Mouse (Mus musculus) midbrain, embryonic 15.5 days (tissue): Measurements from ENCODE around the gene Slc7a5. TPM values are rescaled to one million over a fixed set of nuclear protein-coding genes. Genes with fewer than 3 reads are reported as not detected.
A peak's percentile ranks its signal among the peaks of the same experiment; 100 is the strongest.

Source experiments
- ATAC-seq: fragments of 200-750 bp; cut with Nextera tagmentation; replicated peaks from 2 replicates; pipeline ENCODE4 v1.8.0; 2017; ENCODE audit warnings: moderate TSS enrichment
- H3K27ac ChIP-seq: fragments of 300-500 bp; sonication (generic); 2 replicates; pipeline ENCODE4 v1.5.1; 2015; ENCODE audit warnings: mild to moderate bottlenecking, inconsistent platforms
- H3K27me3 ChIP-seq: fragments of 300-500 bp; sonication (generic); replicated peaks from 2 replicates; pipeline ENCODE4 v1.6.1; 2015; ENCODE audit warnings: inconsistent platforms
- H3K36me3 ChIP-seq: fragments of 300-500 bp; sonication (generic); replicated peaks from 2 replicates; pipeline ENCODE4 v1.6.1; 2015; ENCODE audit warnings: inconsistent platforms
- H3K4me1 ChIP-seq: fragments of 300-500 bp; sonication (generic); 2 replicates; pipeline ENCODE4 v1.6.1; 2015; ENCODE audit warnings: inconsistent platforms
- H3K4me2 ChIP-seq: fragments of 300-500 bp; sonication (generic); 2 replicates; pipeline ENCODE4 v1.6.1; 2015; ENCODE audit warnings: inconsistent platforms, mild to moderate bottlenecking, moderate library complexity
- H3K4me3 ChIP-seq: fragments of 300-500 bp; sonication (generic); 2 replicates; pipeline ENCODE4 v1.5.1; 2015; ENCODE audit warnings: mild to moderate bottlenecking, inconsistent platforms
- H3K9ac ChIP-seq: fragments of 300-500 bp; sonication (generic); 2 replicates; pipeline ENCODE4 v1.6.1; 2015; ENCODE audit warnings: mild to moderate bottlenecking, inconsistent platforms
- H3K9me3 ChIP-seq: fragments of 300-500 bp; sonication (generic); 2 replicates; pipeline ENCODE4 v1.6.1; 2016; ENCODE audit warnings: inconsistent platforms
- WGBS: fragments of 180-500 bp; shearing (Covaris S2); methylation state at CpG from one replicate; pipeline ENCODE4 v1.1.7; 2015; ENCODE audit warnings: mixed read lengths; 5-methylcytosine and 5-hydroxymethylcytosine counted together
- polyA plus RNA-seq: library from polyadenylated mRNA; unstranded; fragments of >200 nt; fragmentation: Nextera tagmentation; extraction: Ambion mirVana; gene quantifications from 2 replicates; pipeline ENCODE4 v1.2.1, GENCODE M21; 2015

Gene Slc7a5
- polyA plus RNA-seq, 1 experiment from 2014 or later: 55.5 TPM

GRCm38 (mm10) chr8:121850821-121851470, 56.5 kb downstream of the Slc7a5 start:
- Histone ChIP-seq H3K4me3 (peak overlapping the region; percentile 5; the same call in 1 of the 2 replicates), H3K4me1 (peaks cover 10% of the 10 kb centered on the region), H3K27me3 (no peaks in the 10 kb centered on the region), H3K27ac (no peak overlapping the region), H3K36me3 (no peaks in the 10 kb centered on the region), H3K4me2 (peak overlapping the region; percentile 45), H3K9ac (peak overlapping the region; percentile 18; the same call in 1 of the 2 replicates), H3K9me3 (no peaks in the 10 kb centered on the region)
- ATAC-seq: peak; percentile 78
- WGBS: 6% methylated on average over 24 of the region's 24 CpGs

- Histone ChIP-seq H3K4me2 (peak overlapping the region; percentile 45), H3K9me3 (no peaks in the 10 kb centered on the region), H3K9ac (no peak overlapping the region), H3K36me3 (no peaks in the 10 kb centered on the region), H3K27me3 (no peaks in the 10 kb centered on the region), H3K4me3 (no peak overlapping the region), H3K4me1 (peaks cover 10% of the 10 kb centered on the region), H3K27ac (no peak overlapping the region)
- ATAC-seq: 0 out of 2 replicates have a peak, but pooled peaks have one; percentile 31
- WGBS: 35% methylated on average over 12 of the region's 12 CpGs
Observed at GRCm38 (mm10) chr8:121850436-121850820, 57.1 kb downstream of the Slc7a5 start.

DNA sequence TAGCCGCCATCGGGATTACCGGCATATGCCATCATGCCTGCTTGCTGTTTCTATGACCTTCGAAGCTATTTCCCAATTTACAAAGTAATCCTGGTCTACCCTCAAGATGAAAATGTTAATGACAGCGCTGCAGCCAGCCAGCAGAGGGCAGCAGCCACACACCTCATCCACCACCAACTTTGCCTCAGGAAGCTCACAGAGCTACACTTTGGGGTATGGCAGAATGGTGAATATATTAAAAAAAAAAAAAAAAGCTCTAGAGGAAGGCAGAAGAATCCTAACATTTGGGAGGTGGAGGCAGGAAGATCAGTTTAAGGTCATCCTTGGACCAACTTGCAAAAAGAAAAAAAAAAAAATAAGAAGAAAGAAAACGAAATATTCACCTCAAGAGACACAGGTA, 57.5 kb downstream of the Slc7a5 start:
- Histone ChIP-seq H3K36me3 (no peaks in the 10 kb centered on the region), H3K4me2 (no peak overlapping the region), H3K9ac (no peak overlapping the region), H3K9me3 (no peaks in the 10 kb centered on the region), H3K4me1 (peaks cover 10% of the 10 kb centered on the region), H3K27me3 (no peaks in the 10 kb centered on the region), H3K27ac (no peak overlapping the region), H3K4me3 (no peak overlapping the region)
- 12% methylated on average over 6 of the region's 6 CpGs for WGBS
- ATAC-seq: no peak

GRCm38 (mm10) chr8:121849303-121849702, 58.2 kb downstream of the Slc7a5 start:
- H3K9ac ChIP-seq: no peak overlapping the region
- H3K4me1 ChIP-seq: peaks cover 10% of the 10 kb centered on the region
- H3K9me3 ChIP-seq: no peaks in the 10 kb centered on the region
- no peak for ATAC-seq
- no peaks in the 10 kb centered on the region for H3K27me3 ChIP-seq
- H3K36me3 ChIP-seq: no peaks in the 10 kb centered on the region
- no peak overlapping the region for H3K4me3 ChIP-seq
- WGBS: 71% methylated on average over 9 of the region's 9 CpGs
- no peak overlapping the region for H3K27ac ChIP-seq
- H3K4me2 ChIP-seq: no peak overlapping the region

GRCm38 (mm10) chr8:121848495-121848894, 59.0 kb downstream of the Slc7a5 start:
- H3K4me3 ChIP-seq: no peak overlapping the region
- H3K36me3 ChIP-seq: no peaks in the 10 kb centered on the region
- H3K27me3 ChIP-seq: no peaks in the 10 kb centered on the region
- H3K9me3 ChIP-seq: no peaks in the 10 kb centered on the region
- H3K9ac ChIP-seq: no peak overlapping the region
- peaks cover 10% of the 10 kb centered on the region for H3K4me1 ChIP-seq
- 71% methylated on average over 10 of the region's 10 CpGs for WGBS
- no peak for ATAC-seq
- no peak overlapping the region for H3K27ac ChIP-seq
- H3K4me2 ChIP-seq: no peak overlapping the region

- 71% methylated on average over 6 of the region's 6 CpGs for WGBS
- Histone ChIP-seq H3K9ac (no peak overlapping the region), H3K4me2 (no peak overlapping the region), H3K4me1 (peaks cover 10% of the 10 kb centered on the region), H3K4me3 (no peak overlapping the region), H3K27ac (no peak overlapping the region), H3K27me3 (no peaks in the 10 kb centered on the region), H3K36me3 (no peaks in the 10 kb centered on the region), H3K9me3 (no peaks in the 10 kb centered on the region)
- no peak for ATAC-seq
Observed at GRCm38 (mm10) chr8:121847987-121848386, 59.5 kb downstream of the Slc7a5 start.

- ATAC-seq: no peak
Observed at GRCm38 (mm10) chr8:121847261-121847822, 60.2 kb downstream of the Slc7a5 start.

GRCm38 (mm10) chr8:121846815-121847214, 60.7 kb downstream of the Slc7a5 start:
- H3K9me3 ChIP-seq: no peaks in the 10 kb centered on the region
- no peak overlapping the region for H3K9ac ChIP-seq
- H3K4me1 ChIP-seq: peaks cover 10% of the 10 kb centered on the region
- no peaks in the 10 kb centered on the region for H3K27me3 ChIP-seq
- no peak for ATAC-seq
- no peaks in the 10 kb centered on the region for H3K36me3 ChIP-seq
- H3K4me2 ChIP-seq: no peak overlapping the region
- no peak overlapping the region for H3K27ac ChIP-seq
- H3K4me3 ChIP-seq: no peak overlapping the region

More at GRCm38 (mm10) chr8:121847261-121847822, 60.2 kb downstream of the Slc7a5 start:
- Histone ChIP-seq H3K4me2 (no peak overlapping the region), H3K4me1 (peaks cover 10% of the 10 kb centered on the region), H3K36me3 (no peaks in the 10 kb centered on the region), H3K9me3 (no peaks in the 10 kb centered on the region), H3K4me3 (no peak overlapping the region), H3K9ac (no peak overlapping the region), H3K27ac (no peak overlapping the region), H3K27me3 (no peaks in the 10 kb centered on the region)
- WGBS: 61% methylated on average over 10 of the region's 10 CpGs

DNA sequence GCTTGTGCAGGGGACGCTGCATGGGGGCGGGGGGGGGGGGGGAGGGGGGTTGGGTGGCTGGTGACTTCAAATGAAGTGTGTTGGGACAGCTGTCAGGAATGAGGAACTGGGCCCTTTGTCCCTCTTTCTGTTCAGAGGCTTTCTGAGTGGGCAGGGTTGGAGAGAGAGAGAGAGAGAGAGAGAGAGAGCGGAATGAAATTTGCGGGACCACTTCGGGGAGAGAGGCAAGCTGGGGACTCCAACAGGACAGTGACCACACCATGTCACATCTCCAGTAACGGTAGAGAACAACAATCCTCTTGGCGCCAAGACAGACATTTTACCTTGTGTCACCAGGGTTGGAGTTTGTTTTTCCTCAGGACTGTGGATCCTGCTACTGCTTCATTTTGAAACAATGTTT, 62.7 kb downstream of the Slc7a5 start:
- no peak overlapping the region for H3K9ac ChIP-seq
- no peak overlapping the region for H3K4me2 ChIP-seq
- H3K9me3 ChIP-seq: no peaks in the 10 kb centered on the region
- 41% methylated on average over 7 of the region's 7 CpGs for WGBS
- H3K4me1 ChIP-seq: no peaks in the 10 kb centered on the region
- H3K36me3 ChIP-seq: no peaks in the 10 kb centered on the region
- H3K27ac ChIP-seq: no peak overlapping the region
- H3K27me3 ChIP-seq: no peaks in the 10 kb centered on the region
- ATAC-seq: no peak
- no peak overlapping the region for H3K4me3 ChIP-seq

DNA sequence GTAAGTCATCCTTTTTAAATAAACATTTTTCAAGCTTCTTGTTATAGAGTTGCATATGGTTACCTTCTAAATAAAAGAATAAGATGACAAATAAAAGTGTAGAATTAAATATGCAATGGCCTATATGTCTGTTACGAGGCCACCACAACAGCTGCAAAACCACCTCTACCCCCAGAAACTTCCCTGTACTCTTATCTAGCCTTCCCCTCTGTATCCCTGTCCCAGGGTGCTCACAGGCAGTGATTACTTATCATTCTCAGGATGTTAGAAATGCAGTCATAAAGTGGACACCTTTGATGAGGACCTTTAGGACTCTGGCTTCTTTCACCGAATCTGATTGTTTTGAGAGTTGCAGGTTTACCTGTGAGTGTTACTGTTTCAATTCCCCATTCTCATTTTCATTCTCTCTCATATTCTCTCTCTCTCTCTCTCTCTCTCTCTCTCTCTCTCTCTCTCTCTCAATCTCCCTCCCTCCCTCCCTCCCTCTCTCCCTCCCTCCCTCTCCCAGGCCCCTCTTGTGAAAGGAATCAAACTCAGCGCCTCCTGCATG, 64.2 kb downstream of the Slc7a5 start:
- H3K36me3 ChIP-seq: no peaks in the 10 kb centered on the region
- H3K27ac ChIP-seq: no peak overlapping the region
- 78% methylated on average over 3 of the region's 3 CpGs for WGBS
- no peaks in the 10 kb centered on the region for H3K4me1 ChIP-seq
- H3K4me2 ChIP-seq: no peak overlapping the region
- no peak overlapping the region for H3K9ac ChIP-seq
- no peaks in the 10 kb centered on the region for H3K27me3 ChIP-seq
- no peaks in the 10 kb centered on the region for H3K9me3 ChIP-seq
- H3K4me3 ChIP-seq: no peak overlapping the region
- no peak for ATAC-seq

- Histone ChIP-seq H3K9ac (no peak overlapping the region), H3K4me2 (no peak overlapping the region), H3K36me3 (no peaks in the 10 kb centered on the region), H3K9me3 (no peaks in the 10 kb centered on the region), H3K4me1 (no peaks in the 10 kb centered on the region), H3K27ac (no peak overlapping the region), H3K27me3 (no peaks in the 10 kb centered on the region), H3K4me3 (no peak overlapping the region)
- WGBS: 84% methylated on average over 8 of the region's 8 CpGs
- ATAC-seq: no peak
Observed at GRCm38 (mm10) chr8:121842064-121842955, 65.2 kb downstream of the Slc7a5 start.

GRCm38 (mm10) chr8:121841242-121841641, 66.3 kb downstream of the Slc7a5 start:
- Histone ChIP-seq H3K36me3 (no peaks in the 10 kb centered on the region), H3K9ac (no peak overlapping the region), H3K9me3 (no peaks in the 10 kb centered on the region), H3K4me1 (no peaks in the 10 kb centered on the region), H3K4me3 (no peak overlapping the region), H3K4me2 (no peak overlapping the region), H3K27me3 (no peaks in the 10 kb centered on the region), H3K27ac (no peak overlapping the region)
- no peak for ATAC-seq
- WGBS: 49% methylated on average over 8 of the region's 8 CpGs
